Mouse (Mus musculus): ENCODE measurements around the gene Rp2.
"Not testable (repeated sequence)": the region's sequence is repeated elsewhere in the genome, so short reads cannot be mapped to it uniquely, and the experiment has no call there.

Rp2 gene

GRCm38 (mm10) chrX:20364391-20365365, at the start of gene Rp2:
Rp2 (plus strand) TSS chrX:20364481.
- peak; percentile 74 for DNase-seq (ENCODE audit: low read depth)

DNA sequence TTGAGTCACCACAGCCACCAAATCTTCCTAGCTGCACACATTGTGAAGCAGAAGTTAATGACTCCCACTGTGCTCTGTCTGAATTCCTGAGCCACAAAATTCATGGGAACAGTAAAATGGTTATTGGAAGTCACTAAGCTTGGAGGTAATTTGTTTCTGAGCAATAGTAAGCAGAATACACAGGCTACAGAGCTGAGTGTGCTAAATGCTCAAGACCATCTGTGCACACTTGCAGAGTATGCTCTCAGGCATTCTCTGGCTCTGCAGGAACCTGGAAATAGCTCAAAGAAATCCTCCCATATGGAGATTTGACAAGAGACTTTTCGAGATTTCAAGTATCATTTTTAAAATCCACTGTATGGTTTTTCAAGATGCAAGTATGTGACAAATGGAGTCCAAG, 31.5 kb upstream of the Rp2 start:
- DNase-seq (ENCODE audit: low read depth) = no peak

- DNase-seq (ENCODE audit: low read depth) = no peak
Observed at GRCm38 (mm10) chrX:20335722-20336121, 28.6 kb upstream of the Rp2 start.

DNA sequence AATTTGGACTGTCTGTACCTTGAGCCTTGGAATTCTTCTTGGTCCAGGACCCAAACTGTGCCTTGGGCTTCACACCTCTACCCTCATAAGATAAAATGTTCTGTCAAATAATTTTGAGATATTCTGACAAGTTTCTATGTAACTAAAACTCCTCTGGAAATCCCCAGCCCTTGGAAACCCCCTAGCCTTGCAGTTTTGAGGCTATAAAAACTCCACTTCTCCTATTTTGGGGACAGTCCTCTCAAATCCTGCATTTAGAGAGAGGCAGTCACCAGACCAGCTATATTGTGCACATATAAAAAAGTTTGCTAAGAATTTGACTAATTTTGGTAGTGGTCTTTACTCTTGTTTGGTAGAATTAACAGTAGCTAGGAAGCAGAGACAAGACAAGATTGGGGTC, 19.3 kb upstream of the Rp2 start:
- DNase-seq (ENCODE audit: low read depth) = no peak

- no peak for DNase-seq (ENCODE audit: low read depth)
Observed at GRCm38 (mm10) chrX:20346355-20346754, 17.9 kb upstream of the Rp2 start.

DNA sequence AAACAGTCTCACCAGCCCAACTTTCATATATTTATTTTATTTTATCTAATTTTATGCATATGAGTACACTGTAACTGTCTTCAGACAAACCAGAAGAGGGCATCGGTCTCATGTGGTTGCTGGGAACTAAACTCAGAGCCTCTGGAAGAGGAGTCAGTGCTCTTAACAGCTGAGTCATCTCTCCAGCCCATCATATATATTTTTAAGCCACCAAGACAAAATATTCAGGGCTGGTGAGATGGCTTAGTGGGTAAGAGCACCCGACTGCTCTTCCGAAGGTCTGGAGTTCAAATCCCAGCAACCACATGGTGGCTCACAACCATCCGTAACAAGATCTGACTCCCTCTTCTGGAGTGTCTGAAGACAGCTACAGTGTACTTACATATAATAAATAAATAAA, 14.0 kb upstream of the Rp2 start:
- not testable (repeated sequence) for DNase-seq (ENCODE audit: low read depth)

- DNase-seq (ENCODE audit: low read depth) = no peak
Observed at GRCm38 (mm10) chrX:20355283-20355682, 9.0 kb upstream of the Rp2 start.

DNA sequence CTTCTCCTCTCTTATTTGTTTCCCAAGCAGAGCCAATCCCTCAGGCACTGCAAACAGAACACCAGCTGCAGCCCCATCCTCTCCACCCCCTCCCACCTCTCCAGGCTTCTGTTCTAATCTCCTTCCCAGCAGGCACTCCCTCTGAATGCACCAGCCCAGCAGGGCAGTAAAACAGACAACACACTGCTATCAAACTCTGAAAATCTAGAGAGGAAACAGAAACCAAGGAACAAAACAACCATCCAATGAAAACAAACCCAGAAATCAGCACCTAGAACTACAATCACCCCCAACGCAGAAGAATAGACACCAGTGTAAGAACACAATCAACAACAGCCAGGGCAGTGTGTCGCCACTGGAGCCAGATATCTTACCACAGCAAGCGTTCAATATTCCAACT, 8.0 kb upstream of the Rp2 start:
- DNase-seq (ENCODE audit: low read depth) = no peak

DNA sequence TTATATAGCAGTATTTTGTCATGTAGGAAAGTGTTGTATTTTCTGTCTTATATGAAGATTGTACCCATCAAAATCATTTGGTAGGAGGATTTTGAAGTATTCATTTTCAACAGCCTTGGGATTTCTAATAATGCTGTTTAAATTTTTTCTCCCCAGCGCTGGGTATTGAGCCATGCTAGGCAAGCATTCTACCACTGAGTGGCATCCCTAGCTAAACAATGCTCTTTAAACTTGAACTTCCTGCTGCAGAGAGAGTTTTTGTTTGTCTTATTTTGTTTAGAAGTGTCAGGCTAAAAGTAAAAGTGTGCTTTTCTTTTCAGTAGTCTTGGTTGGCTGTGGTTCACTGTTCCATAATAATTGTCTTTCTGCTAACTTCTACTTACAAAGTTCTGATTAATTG, 1.8 kb downstream of the Rp2 start:
- no peak for DNase-seq (ENCODE audit: low read depth)

DNA sequence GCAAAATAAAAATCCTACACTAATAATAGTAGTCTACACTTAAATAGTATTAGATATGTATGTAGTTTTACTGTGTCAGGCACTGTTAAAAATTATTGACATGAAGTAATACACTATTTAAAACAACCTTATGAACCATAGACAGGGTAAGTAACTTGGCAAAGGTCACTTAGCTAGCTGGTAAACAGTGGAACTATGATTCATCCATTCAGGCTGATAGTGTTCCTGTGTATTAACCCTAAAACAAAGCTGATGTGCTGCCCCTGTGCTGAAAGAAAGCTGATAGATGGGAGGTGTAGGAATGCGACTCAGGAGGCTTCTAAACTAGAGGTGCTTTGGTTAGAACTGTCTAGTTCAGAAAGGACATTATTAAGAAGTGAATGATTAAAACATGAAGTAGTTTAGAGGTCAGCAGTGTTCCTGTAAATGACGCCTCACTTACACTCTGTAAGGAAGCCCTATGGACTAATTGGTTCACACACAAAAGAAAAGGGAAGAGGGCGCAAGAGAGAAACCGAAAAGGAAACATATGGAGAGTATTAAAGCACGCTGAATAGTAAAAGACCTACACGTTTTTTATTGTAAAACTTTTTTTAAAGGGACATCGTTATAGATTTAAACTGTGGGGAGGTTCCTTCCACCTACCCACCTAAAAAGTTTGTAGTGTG, 15.2 kb downstream of the Rp2 start:
- DNase-seq (ENCODE audit: low read depth) = no peak

- no peak for DNase-seq (ENCODE audit: low read depth)
Observed at GRCm38 (mm10) chrX:20382260-20382659, 18.0 kb downstream of the Rp2 start.

DNA sequence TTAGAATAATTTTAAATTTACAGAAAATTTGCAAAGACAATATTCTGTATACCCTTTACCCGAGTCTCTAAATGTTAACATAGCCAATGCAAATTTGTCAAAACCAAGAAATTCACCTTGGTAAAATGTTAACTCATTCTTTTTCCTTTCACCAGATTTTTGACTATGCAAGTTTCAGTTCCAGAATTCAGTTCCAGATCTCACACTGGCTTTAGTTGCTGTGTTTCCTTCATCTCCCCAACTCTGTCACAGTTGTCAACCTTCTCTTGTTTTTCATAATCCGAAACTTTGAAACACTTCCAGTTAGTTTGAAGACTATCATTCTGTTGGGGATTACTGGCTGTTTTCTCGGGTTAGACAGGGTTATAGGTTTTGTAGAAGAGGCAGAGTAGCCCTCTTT, 22.7 kb downstream of the Rp2 start:
- DNase-seq (ENCODE audit: low read depth) = no peak

GRCm38 (mm10) chrX:20391964-20392363, 27.7 kb downstream of the Rp2 start:
- DNase-seq (ENCODE audit: low read depth) = not testable (repeated sequence)

- no peak for DNase-seq (ENCODE audit: low read depth)
Observed at GRCm38 (mm10) chrX:20392942-20393341, 28.7 kb downstream of the Rp2 start.

DNA sequence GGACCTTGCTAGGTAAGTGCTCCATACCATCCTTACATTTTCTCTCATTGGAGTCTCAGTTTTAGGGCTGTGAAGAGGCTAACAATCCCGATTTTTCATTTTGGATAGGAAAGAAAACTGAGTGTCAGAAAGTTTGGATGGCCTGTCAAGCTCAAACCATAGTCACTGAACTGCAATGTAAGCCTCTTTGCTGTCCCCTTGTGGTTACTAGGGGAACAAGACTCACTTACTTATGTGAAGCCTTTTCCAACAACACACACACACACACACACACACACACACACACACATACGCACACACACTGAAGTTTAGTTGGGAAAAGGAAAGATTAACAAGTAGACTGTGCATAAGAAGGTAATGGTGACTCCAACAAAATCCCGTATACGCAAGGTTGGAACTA, 39.8 kb downstream of the Rp2 start:
- DNase-seq (ENCODE audit: low read depth) = no peak

DNA sequence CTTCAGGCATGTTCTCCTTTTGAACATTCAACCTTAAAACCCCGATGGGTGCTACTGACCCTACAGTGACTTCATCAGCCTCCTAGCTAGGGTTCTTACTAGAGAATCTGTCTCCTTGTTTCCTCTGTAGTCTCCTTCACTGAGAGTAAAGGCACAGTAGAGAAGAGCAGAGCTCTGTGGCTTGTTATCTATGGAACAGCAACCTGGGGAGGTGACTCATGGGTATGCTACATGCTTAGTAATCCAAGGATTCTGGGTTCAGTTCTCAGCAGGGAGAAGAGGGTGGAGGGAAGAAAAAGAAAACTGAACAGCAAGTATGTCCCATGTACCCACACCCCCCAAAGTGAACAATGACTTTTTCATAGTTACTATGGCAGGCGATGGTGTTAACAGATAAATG, 42.6 kb downstream of the Rp2 start:
- DNase-seq (ENCODE audit: low read depth) = no peak

- DNase-seq (ENCODE audit: low read depth) = no peak
Observed at GRCm38 (mm10) chrX:20407676-20408075, 43.4 kb downstream of the Rp2 start.

- no peak for DNase-seq (ENCODE audit: low read depth)
Observed at GRCm38 (mm10) chrX:20411382-20411781, 47.1 kb downstream of the Rp2 start.

GRCm38 (mm10) chrX:20412221-20412620, 47.9 kb downstream of the Rp2 start:
- no peak for DNase-seq (ENCODE audit: low read depth)

GRCm38 (mm10) chrX:20414885-20415622, 50.8 kb downstream of the Rp2 start:
- no peak for DNase-seq (ENCODE audit: low read depth)

DNA sequence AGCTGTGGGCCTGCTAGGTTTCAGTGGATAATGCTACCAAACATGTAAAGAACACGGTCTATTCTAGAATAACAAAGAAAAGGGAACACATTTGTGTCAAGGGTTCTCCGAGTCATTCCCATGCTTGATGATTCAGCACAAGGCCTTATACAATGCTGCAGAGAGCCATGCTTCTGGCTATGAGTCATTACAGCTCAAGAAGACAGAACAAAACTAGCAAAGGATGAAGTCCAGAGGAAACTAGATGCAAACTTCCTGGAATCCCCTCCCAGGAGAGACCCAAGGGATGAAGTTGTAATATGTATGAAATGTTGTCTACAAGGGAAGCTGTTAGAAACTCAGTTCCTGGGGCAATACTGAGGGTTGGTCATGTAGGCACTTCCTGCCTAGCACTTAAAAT, 54.2 kb downstream of the Rp2 start:
- no peak for DNase-seq (ENCODE audit: low read depth)

DNA sequence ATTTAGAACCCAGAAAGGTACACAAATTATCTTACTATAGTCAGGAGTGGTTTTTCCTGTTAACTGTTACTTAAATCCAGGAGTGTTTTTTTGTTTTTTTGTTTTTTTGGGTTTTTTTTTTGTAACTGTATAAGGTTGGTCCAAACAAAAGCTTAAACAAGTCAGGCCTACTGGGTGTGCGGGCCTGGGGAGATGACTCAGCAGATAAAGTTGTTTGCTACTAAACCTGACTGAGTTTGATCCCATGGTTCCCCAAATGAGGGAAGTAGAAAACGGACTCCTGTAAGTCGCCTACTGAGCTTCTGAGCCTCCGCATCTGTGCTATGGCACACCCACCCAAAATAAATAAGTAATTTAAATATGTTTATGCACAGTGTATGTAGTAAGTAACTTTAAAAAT, 55.3 kb downstream of the Rp2 start:
- DNase-seq (ENCODE audit: low read depth) = no peak
